Mouse (Mus musculus) urinary bladder, postnatal 4 days (tissue): ENCODE measurements at regions not wholly inside any gene's neighbourhood (a gene's known extent, or its start where the extent isn't known, plus 50 kb on each side); places are given as distances from the start of the nearest gene placed in this dataset.
A peak's percentile ranks its signal among the peaks of the same experiment; 100 is the strongest.
"Not testable (repeated sequence)": the region's sequence is repeated elsewhere in the genome, so short reads cannot be mapped to it uniquely, and the experiment has no call there.

Experiments used
- DNase-seq, 2 experiments: peaks; one replicate each; pipeline ENCODE4 v3.0.0; 2021 to 2022; ENCODE audit warnings: low spot score in 2 of 2

DNA sequence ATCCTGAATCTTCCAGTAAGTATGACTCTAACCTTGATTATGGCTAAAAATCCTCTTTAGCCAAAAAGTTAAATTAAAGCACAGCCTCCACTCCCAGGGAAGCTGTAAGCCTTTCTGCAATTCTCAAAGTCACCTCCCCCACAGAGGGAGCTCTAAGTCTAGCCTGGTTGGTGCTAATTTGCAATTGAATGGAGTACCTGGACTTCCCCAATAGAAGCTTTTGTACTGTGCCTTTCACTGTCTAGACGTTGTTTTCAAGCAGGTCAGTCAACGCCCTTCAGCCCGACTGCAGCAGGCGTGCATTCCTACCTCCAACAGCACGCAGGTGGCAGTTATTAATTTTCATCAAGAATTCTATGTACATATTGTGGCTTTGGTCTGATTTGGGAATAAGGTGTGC is 87.2 kb downstream of the Catsperg2 start:
- DNase-seq = not testable (repeated sequence)

DNA sequence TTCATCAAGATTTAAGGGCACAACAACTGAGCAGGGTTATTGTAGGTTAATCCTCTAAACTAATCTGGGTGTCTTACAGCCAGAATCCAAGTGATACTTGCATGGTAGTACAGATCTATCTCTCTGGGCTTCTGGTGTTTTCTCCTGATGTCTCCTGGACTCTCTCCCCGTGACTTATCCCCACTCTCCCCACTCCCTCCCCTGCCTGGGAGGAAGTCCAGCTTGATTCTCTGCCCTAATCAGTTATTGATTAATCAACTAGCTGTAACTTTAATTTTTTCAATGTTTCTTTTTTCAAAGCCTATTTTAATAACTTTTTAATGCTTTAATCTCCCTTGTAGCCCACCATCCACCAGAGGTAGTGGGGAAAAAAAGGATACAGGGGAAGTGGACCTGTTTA is 83.9 kb upstream of the Sipa1l3 start:
- no peak for DNase-seq

DNA sequence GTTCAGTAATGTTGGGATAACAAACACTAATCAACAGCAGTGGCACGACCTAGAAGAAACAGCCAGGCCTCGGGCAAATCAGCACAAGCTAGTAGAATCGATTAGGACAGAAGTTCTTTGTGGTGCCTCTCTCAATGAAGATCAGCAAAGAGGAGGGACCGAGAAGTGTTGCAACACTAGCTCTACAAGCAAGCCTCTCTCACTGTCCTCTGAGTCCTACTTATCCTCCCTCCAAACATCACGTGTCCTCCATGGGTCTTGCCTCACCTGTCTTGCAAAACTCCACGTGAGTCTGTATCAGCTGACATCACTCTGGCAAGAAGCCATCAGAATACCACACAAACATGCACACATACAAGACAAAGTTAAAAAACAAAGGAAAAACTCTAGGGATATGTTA is 82.9 kb upstream of the Sipa1l3 start:
- no peak for DNase-seq

DNA sequence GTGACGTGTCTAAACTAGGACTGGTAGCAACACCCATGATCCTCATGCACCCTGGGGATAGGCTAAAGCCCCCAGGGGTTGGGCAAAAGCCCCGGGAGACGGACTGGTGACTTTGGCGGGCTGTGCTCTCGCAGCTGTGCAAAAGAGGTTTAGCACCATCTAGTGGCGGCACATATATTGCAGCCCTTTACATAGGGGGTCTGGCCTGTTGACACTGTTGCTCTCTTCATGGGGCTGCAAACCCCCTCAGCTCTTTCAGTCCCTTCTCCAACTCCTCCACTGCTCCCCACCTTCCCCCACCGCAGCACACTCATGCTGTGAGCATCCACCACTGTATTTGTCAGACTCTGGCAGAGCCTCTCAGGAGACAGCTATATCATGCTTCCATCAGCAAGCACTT is 78.8 kb upstream of the Sipa1l3 start:
- DNase-seq = peak in 1 of 2 experiments; percentile 68

DNA sequence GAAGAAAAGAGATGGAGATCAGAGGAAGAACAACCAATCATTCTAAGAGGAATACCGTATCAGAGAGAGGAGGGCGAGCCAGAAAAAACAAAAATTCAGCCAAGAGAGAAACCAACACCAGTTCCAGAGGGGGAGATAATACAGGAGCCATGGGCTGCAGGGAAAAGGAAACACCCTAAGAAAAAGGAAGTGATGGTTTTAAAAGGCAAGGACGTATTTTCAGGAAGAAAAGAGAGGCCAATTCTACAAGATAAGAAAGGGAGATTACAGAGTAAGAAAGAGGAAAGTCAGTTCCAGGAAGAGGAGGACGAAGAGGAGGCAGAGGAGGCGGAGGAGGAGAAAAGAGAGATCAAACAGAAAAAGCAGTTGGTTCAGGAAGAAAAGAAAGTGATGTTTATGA is 59.7 kb upstream of the Sipa1l3 start:
- no peak for DNase-seq

DNA sequence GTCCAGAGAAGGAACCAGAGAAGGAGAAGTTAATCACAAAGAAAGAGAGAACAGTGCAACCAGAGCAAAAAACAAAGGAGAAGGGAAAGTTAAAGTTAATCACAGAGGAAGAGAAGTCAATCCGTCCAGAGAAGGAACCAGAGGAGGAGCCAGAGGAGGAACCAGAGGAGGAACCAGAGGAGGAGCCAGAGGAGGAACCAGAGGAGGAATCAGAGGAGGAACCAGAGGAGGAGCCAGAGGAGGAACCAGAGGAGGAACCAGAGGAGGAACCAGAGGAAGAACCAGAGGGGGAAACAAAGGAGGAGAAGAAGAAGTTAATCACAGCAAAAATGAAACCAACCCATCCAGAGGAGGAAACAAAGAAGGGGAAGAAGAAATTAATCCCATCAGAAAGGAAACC is 57.2 kb upstream of the Sipa1l3 start:
- no peak for DNase-seq
